Mouse (Mus musculus) C2C12 (cell line): ENCODE results near the gene Cacng6. TPM values are rescaled to one million over a fixed set of nuclear protein-coding genes. Genes with fewer than 3 reads are reported as not detected.

Experiments
- H3K27me3 ChIP-seq: one replicate; pipeline ENCODE4 v1.6.1; 2011; ENCODE audit not compliant: control insufficient read depth, insufficient read depth, insufficient read length
- H3K36me3 ChIP-seq: one replicate; pipeline ENCODE4 v1.6.1; 2011; ENCODE audit not compliant: control insufficient read depth, insufficient read depth
- H3K4me3 ChIP-seq: one replicate; pipeline ENCODE4 v1.5.1; 2011; ENCODE audit warnings: mild to moderate bottlenecking, control low read depth; ENCODE audit not compliant: poor library complexity, insufficient read depth, severe bottlenecking
- H3K79me2 ChIP-seq: one replicate; pipeline ENCODE4 v1.6.1; 2011; ENCODE audit not compliant: control insufficient read depth, insufficient read depth
- H3K79me3 ChIP-seq: one replicate; pipeline ENCODE4 v1.6.1; 2011; ENCODE audit warnings: low read depth, control low read depth
- H3ac ChIP-seq: one replicate; pipeline ENCODE3; 2011; ENCODE audit warnings: low read depth; ENCODE audit not compliant: control insufficient read depth, insufficient read length
- CEBPB ChIP-seq: IDR thresholded peaks from one replicate; pipeline ENCODE4 v1.6.1; 2011; ENCODE audit warnings: low read depth, mild to moderate bottlenecking, control low read depth, moderate library complexity
- CTCF ChIP-seq: IDR thresholded peaks from one replicate; pipeline ENCODE4 v1.5.1; 2011; ENCODE audit not compliant: control insufficient read depth, insufficient read depth, insufficient read length
- FOSL1 ChIP-seq: IDR thresholded peaks from one replicate; pipeline ENCODE4 v1.8.0; 2011; ENCODE audit warnings: mild to moderate bottlenecking, low read length; ENCODE audit not compliant: poor library complexity, insufficient read depth, severe bottlenecking
- MAX ChIP-seq: IDR thresholded peaks from one replicate; pipeline ENCODE4 v1.6.1; 2011; ENCODE audit warnings: mild to moderate bottlenecking, control low read depth
- MYOD1 ChIP-seq: IDR thresholded peaks from one replicate; pipeline ENCODE4 v1.6.1; 2011; ENCODE audit warnings: low read depth; ENCODE audit not compliant: control insufficient read depth, insufficient read length
- MYOG ChIP-seq: IDR thresholded peaks from one replicate; pipeline ENCODE4 v1.6.1; 2011; ENCODE audit not compliant: control insufficient read depth, insufficient read length; ENCODE audit errors: extremely low read depth
- USF1 ChIP-seq: IDR thresholded peaks from one replicate; pipeline ENCODE4 v1.6.1; 2011; ENCODE audit warnings: low read depth, mild to moderate bottlenecking, control low read depth, moderate library complexity
- polyA plus RNA-seq: library from polyadenylated mRNA; unstranded; fragments of >200 nt; fragmentation: generic; extraction: Trizol; gene quantifications from one replicate; pipeline ENCODE4 v1.2.1, GENCODE M21; 2012; ENCODE audit warnings: missing spikeins

Gene Cacng6
- polyA plus RNA-seq, 1 experiment = 0.27 TPM

DNA sequence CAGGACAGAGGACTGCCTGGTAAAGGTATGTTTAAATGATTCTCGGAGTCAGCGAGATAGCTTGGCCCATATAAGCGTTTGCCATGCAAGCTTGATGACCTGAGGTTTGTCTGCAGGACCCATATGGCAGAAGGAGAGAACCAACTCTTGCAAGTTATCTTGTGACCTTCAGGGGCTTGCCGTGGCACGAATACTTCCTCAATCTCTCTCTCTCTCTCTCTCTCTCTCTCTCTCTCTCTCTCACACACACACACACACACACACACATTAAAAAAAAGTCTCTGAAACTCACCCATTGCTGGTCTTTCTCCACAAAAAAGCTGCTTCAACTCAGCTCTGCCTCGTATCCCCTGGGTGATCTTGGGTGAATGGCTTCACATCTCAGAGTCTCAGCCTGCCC, 35.1 kb upstream of the Cacng6 start:
- Histone ChIP-seq H3K79me3 (no peaks in the 10 kb centered on the region), H3K27me3 (peaks cover 5% of the 10 kb centered on the region), H3K79me2 (no peaks in the 10 kb centered on the region), H3K36me3 (no peaks in the 10 kb centered on the region), H3ac (no peak overlapping the region), H3K4me3 (no peak overlapping the region)
- TF ChIP-seq FOSL1 (no peak), USF1 (no peak), CTCF (no peak), CEBPB (no peak)

- Histone ChIP-seq H3ac (no peak overlapping the region), H3K4me3 (no peak overlapping the region), H3K79me3 (no peaks in the 10 kb centered on the region), H3K27me3 (peaks cover 5% of the 10 kb centered on the region), H3K79me2 (no peaks in the 10 kb centered on the region), H3K36me3 (no peaks in the 10 kb centered on the region)
- TF ChIP-seq MYOG (no peak), USF1 (no peak)
Measured at GRCm38 (mm10) chr7:3389444-3390412, 34.3 kb upstream of the Cacng6 start.

- Histone ChIP-seq H3K4me3 (no peak within 1 kb of the TSS), H3K79me2 (no peaks in the 10 kb centered on the region), H3K27me3 (peaks cover 5% of the 10 kb centered on the region), H3ac (no peak within 1 kb of the TSS), H3K36me3 (no peaks in the 10 kb centered on the region), H3K79me3 (no peaks in the 10 kb centered on the region)
- TF ChIP-seq MYOD1 (no peak), CTCF (no peak)
Measured at GRCm38 (mm10) chr7:3390413-3391080, 33.4 kb upstream of the Cacng6 start, which contains the start of gene Cacng8. TSS of gene Cacng8 (plus strand) at chr7:3390683.

GRCm38 (mm10) chr7:3391081-3391451, 32.9 kb upstream of the Cacng6 start:
- no peaks in the 10 kb centered on the region for H3K79me3 ChIP-seq
- H3ac ChIP-seq = no peak overlapping the region
- no peaks in the 10 kb centered on the region for H3K36me3 ChIP-seq
- H3K4me3 ChIP-seq = no peak overlapping the region
- peaks cover 5% of the 10 kb centered on the region for H3K27me3 ChIP-seq
- TF ChIP-seq CTCF (no peak), CEBPB (no peak), MYOG (no peak), MYOD1 (no peak), USF1 (no peak), MAX (no peak), FOSL1 (no peak)
- H3K79me2 ChIP-seq = no peaks in the 10 kb centered on the region

DNA sequence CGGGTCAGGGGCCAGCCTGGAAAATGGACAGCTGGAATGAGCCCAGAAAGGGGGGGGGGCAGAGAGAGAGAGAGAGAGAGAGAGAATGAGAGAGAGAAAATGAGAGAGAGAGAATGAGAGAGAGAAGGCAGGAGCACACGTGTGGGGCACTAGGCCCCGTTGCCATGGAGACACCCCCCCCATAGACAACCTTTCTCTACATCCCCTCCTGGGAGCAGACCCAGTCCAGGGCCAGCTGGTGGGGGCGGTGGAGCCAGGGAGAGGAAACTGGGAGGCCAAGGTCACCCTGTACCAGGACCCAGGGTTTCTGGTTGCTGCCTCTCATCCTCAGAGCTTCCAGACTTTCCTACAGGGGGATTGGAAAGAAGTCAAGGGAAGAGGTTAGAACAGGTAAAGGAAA, 32.2 kb upstream of the Cacng6 start:
- H3ac ChIP-seq = no peak overlapping the region
- H3K4me3 ChIP-seq = no peak overlapping the region
- H3K36me3 ChIP-seq = no peaks in the 10 kb centered on the region
- H3K79me3 ChIP-seq = no peaks in the 10 kb centered on the region
- TF ChIP-seq MAX (no peak), FOSL1 (no peak), CEBPB (no peak), MYOD1 (no peak), CTCF (no peak), MYOG (no peak), USF1 (no peak)
- no peaks in the 10 kb centered on the region for H3K79me2 ChIP-seq
- H3K27me3 ChIP-seq = peaks cover 5% of the 10 kb centered on the region

DNA sequence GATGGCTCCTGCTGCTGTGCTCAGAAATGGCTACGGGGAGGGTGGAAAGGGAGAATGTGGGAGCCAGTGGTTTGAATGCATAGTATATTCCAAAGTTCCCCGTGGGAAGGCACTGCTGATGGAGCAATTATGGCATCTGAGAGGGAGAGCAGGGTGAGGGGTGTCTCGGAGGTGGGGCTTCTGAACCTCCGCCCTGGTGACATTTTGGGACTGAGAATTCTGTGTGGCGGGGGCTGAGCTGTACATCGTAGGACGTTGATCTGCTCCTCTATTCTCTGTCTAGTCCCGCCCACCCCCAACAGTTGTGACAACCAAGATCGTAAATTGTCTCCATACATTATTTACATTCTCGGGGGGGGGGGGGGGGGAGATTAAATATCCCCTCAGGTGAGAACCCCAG, 26.6 kb upstream of the Cacng6 start:
- Histone ChIP-seq H3K36me3 (no peaks in the 10 kb centered on the region), H3K79me3 (no peaks in the 10 kb centered on the region), H3K79me2 (no peaks in the 10 kb centered on the region), H3K4me3 (no peak overlapping the region), H3K27me3 (peaks cover 5% of the 10 kb centered on the region), H3ac (no peak overlapping the region)
- TF ChIP-seq MYOD1 = no peak
